Mouse (Mus musculus): ENCODE data around the gene Pcdh7. TPM values are rescaled to one million over a fixed set of nuclear protein-coding genes. Genes with fewer than 3 reads are reported as not detected.
A peak's percentile ranks its signal among the peaks of the same experiment; 100 is the strongest.
"Not testable (repeated sequence)": the region's sequence is repeated elsewhere in the genome, so short reads cannot be mapped to it uniquely, and the experiment has no call there.

The Pcdh7 gene
- total RNA-seq, 2 experiments from 2014 or later: 129 to 140 TPM

DNA sequence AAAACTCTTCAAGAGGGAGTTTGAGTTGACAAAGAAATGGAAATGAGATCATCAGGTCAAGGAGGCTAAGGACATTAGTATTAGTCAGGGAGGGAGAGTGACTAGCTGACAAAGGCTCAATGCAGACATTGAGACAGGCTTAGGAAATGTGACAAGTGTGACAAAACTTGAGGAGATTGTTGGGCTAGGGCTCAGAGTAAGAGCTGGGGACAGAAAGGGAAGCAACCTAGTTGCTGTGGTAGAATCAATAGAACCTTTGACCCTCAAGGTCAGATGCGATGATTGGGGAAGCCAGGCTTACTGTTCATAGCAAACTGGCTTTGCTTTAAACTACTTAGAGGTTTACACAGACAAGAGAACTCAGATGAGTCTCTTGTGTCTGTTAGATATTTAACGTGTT, 303.6 kb downstream of the Pcdh7 start:
- intact Hi-C loops (cut with DNase I): no loop called here
- no peak for DNase-seq (ENCODE audit: extremely low spot score in 1 of 2, low spot score in 2 of 2)

DNA sequence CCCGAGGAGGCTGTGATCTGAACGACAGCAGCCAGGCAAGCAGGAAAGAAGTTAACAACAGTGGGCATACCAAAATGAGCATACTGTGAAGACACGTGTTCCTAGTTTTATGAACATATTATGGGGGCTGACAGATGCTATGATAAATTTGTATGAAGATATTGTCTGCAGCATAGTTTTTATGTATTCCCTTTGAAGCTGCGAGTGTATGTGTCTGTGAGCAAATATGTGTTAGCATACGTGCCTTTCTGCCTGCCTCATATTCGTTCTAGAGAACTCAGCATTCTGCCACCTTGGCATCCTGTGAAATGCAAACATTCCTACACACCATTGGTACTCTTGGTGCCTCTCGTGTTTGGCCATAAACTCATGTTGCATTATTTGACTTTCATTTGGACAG, 307.4 kb downstream of the Pcdh7 start:
- DNase-seq (ENCODE audit: extremely low spot score in 1 of 2, low spot score in 2 of 2): no peak
- intact Hi-C loops (cut with DNase I): no loop called here

DNA sequence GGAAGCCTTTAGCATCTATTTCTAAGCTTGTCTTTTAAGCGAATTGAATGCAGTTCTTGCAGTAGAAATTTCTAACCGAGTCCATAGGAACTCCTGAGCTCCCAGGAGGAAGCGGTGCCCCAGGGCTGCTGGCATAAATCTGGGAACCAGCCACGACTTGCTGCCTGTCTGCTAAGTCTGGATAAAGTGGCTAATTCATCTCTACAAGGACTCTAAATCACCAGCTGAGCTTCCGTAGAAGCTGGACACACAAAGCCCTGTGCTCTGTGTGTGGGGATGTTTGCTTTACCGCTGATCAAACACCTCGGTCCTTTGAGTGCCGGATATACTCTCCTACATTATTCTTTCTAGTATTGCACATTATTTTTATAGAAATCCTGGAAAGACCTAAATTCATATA, 308.0 kb downstream of the Pcdh7 start:
- DNase-seq (ENCODE audit: extremely low spot score in 1 of 2, low spot score in 2 of 2): peak in 1 of 2 experiments; percentile 17
- intact Hi-C loops (cut with DNase I): no loop called here

DNA sequence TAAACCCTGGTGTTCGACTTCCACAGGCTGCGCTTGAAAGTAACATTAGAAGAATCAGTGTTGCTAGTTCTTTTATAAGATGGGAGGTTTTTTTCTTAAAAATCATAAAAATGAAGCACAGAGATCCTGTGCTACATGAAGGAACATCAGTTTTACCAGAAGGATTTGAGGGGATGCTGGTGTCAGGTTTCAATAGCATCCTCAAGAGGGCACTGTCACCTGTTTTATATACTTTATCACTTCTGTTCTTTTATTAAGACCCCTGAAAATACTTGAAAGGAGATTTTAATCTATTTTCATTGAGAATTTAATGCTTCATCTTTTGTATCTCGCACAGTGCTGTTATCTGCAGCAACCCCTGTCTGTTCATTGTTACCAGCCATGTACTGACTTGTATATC, 322.1 kb downstream of the Pcdh7 start:
- intact Hi-C loops (cut with DNase I): no loop called here

DNA sequence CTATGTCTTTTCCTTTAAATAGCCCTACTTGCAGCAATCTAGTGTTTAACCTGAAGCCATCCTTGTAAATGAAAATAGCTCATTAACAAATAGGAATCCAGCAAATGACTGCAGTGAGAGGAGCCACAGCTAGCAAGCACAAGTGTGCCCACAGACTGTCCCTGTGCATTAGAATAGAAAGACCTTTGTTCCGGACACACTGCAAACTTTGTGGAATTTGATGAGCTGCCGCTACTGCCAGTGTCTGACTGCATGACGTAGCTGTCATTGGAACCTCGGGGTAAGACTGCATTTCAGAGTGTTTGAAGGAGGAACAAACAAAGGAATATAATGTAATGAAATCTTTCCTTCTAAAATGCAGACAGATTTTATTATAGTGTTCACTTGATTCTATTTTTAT, 326.4 kb downstream of the Pcdh7 start:
- DNase-seq (ENCODE audit: extremely low spot score in 1 of 2, low spot score in 2 of 2): no peak
- intact Hi-C loops (cut with DNase I): no loop called here

More for the DNA sequence above, 322.1 kb downstream of the Pcdh7 start:
- DNase-seq (ENCODE audit: extremely low spot score in 1 of 2, low spot score in 2 of 2): no peak

DNA sequence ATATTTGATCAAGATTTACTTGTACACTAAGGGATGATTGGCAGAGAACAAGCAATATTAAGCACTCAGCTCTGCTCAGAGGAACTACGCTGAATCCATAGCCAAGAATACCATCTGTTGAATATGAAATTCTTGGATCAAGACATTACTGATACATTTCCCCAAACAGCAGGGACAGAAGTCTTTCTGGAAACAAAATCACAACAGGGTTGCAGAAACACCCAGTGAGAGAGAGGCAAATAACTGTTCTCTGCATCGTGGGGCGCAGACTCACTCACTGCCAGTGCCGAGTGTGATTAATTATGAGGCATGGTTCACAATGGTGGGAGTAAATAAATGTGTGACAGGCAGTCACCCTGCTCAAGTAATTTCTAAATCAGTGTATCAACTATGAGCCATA, 363.3 kb downstream of the Pcdh7 start:
- intact Hi-C loops (cut with DNase I): no loop called here
- peak in 1 of 2 experiments; percentile 16 for DNase-seq (ENCODE audit: extremely low spot score in 1 of 2, low spot score in 2 of 2)

DNA sequence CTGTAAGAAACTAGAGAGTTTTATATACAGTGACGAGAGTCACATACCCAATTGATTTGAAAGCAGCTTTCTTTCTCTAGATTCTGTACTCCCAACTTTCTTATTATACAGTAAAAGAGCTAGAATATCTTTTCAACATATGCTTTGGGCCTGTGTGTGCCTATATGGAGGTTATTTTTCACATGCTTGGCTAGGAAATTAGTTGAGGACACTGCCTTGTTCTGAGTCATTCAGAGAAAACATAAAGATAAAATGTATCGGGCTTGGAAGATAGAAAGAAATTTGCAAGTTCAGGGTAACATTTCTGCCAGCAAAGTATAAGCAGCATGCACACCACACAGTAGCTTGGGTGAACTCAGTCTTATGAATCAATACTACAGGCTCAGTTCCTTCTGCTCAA, 364.5 kb downstream of the Pcdh7 start:
- peak in 1 of 2 experiments; percentile 5 for DNase-seq (ENCODE audit: extremely low spot score in 1 of 2, low spot score in 2 of 2)
- intact Hi-C loops (cut with DNase I): no loop called here

DNA sequence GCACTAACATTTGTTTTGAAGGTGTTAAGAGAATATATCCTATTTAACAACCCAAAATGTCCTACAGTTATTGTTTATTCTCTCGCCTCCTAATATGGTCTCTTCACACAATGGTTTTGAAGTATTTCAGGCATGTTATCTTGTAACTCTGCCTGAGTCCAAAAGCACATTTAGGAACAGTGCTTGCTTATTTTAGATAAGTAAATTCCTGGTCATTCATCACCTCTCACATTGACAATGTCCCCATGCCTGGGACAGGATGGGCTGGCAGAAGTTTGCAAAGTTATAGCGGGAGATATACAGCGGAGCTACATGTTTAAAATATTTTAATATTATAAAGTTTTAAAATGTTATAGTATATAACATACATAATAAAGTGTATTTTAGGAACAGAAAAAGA, 365.3 kb downstream of the Pcdh7 start:
- no peak for DNase-seq (ENCODE audit: extremely low spot score in 1 of 2, low spot score in 2 of 2)
- intact Hi-C loops (cut with DNase I): no loop called here

DNA sequence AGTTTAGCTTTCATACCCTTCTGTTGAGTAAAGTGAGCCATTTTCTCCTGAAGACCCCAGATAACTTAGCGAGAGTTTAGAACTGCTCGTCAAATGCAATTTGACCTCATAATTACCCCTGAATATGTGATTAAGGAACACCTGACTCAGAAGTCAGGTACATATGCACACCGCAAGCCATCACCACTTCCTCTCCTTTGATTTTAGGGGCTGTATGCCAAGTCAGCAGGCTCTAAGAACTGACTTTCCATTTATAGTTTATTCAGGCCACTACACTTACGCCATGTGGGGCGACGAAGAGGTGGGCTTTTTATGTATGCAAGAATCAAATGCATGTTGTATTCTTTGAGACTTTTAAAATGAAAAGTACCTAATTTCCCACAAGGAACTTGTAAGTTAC, 366.2 kb downstream of the Pcdh7 start:
- DNase-seq (ENCODE audit: extremely low spot score in 1 of 2, low spot score in 2 of 2): no peak
- intact Hi-C loops (cut with DNase I): no loop called here

DNA sequence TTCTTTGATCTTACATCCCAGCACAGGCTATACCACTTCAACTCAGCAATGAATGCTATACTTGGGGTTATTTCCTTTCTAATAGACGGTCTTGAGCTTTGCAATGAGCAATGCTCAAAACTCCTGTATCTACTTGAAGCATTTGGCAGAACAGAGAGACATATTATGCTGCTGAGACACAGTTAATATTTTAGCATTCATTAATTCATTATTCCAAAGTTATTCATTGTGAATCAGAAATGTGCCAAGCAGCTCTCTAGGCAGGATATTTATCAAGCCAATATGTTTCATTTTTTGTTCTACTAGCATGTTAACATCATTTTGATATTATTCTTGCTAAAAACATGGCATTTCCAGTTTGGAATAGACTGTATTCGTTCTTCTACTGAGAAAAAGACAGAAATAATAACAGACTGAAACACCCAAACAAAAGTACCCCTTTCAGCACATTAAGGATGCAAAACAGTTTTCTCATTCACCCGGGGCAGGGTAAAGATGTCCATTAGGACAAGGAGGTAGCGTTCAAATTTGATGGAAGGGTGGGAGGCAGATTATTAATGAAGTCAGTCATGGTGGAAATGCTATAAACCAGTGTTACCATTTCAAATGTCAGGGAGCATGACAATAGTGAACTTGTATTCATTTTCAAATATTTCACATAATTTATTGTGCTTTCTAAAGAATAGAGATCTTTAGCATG, 391.0 kb downstream of the Pcdh7 start:
- intact Hi-C loops (cut with DNase I): no loop called here
- DNase-seq (ENCODE audit: extremely low spot score in 1 of 2, low spot score in 2 of 2): no peak

DNA sequence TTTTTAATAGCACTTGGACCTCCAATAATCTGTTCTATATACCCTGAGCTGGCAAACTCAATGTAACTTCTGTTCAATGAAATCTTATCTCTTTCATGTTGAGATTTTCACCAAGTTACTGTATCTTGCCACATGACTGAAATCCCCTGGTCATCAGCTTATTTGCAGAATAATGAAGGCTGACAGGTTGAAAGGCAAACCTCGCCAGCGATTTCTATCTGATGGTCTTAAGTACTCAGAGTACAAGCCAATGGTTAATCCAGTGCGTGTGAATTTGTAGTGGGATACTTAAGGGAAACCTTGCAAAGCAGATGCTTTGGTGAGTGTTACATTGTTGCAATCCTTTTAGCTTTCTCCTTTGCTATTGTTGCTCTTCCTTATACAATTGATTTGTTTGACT, 398.3 kb downstream of the Pcdh7 start:
- intact Hi-C loops (cut with DNase I): no loop called here
- DNase-seq (ENCODE audit: extremely low spot score in 1 of 2, low spot score in 2 of 2): no peak

DNA sequence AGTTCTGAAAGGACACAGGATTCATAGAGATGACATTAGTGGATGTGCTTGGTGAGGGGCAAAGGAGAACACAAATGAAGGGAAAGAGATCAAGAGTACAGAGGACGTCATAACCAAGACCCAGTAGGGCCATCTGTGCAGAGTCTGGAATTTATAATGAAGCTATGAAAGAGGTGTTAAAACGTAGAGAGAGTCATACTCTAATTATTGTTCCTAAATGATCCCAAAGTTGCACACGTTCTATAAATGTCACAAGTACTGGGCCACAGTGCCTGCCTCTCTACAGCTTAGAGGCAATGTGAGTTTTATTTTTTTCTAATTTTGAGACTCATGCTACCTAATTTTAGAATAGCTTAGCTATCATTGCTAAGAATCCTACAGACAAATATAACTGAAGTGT, 400.1 kb downstream of the Pcdh7 start:
- no peak for DNase-seq (ENCODE audit: extremely low spot score in 1 of 2, low spot score in 2 of 2)
- intact Hi-C loops (cut with DNase I): no loop called here

DNA sequence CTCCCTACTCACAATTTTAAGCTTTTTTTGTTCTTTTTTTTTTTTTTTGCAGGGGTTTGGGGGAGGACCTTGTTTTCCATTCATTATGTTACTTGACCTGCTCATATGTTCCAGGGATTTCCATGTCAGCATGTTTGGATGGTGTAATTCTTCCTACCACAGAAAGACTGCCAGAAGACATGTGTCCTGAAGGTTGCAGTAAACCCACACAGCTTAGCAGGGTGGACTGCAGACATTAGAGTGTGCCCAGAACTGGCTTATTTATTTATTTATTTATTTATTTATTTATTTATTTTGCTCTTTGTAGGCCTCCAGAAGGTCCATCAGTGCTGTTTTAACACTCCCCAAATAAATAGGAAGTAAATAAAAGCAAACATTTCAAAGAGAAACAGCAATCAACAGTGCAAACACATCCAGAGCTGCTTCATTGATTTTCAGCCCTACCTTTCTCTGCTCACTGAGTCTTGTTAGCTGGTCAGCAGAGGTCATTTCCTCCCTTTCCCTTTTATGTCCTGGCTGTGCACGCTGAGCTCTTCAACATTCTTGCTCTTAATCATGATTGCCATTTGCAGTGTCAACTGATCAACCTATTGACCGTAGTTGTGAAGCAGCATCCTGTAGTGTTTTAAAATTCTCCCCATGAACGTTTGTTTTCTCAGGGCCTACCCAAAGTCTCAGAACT, 401.3 kb downstream of the Pcdh7 start:
- no peak for DNase-seq (ENCODE audit: extremely low spot score in 1 of 2, low spot score in 2 of 2)
- intact Hi-C loops (cut with DNase I): no loop called here

DNA sequence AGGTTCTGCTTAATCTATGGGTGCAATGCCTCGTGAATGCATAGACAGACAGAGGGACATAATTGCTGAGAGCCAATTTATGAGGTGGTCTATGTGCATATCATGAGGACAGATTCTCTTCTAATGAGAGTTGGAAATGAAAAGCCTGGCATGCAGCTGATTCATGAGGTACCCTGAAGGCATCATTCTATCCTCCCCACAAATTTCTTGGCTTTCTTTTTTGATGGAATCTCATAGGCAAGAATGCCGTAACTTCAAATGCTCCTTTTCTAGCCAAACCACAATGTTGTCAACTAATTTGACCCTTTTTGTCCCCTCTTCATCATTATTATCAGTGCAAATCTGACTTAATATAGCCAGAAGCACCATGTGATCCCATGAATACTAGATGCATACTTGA, 426.1 kb downstream of the Pcdh7 start:
- DNase-seq (ENCODE audit: extremely low spot score in 1 of 2, low spot score in 2 of 2): no peak
- intact Hi-C loops (cut with DNase I): no loop called here

DNA sequence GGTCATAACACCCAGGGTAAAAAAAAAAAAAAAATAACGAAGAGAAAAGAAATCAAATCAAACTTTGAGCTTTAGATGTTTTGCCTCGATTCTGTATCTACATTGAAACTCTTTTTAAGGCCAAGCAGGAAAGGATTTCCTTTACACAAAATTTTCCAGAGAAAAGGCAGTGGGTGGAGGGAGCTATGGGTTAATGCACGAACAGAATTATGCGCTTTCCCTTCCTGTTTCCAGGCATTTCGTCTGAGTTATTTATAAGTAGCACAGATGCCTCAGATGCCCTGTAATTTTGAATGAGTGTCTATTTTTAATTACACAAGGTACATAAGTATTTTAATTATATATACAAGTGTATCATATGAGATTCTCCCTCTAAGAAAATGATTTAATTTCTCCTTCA, 436.2 kb downstream of the Pcdh7 start:
- intact Hi-C loops (cut with DNase I): no loop called here
- no peak for DNase-seq (ENCODE audit: extremely low spot score in 1 of 2, low spot score in 2 of 2)

DNA sequence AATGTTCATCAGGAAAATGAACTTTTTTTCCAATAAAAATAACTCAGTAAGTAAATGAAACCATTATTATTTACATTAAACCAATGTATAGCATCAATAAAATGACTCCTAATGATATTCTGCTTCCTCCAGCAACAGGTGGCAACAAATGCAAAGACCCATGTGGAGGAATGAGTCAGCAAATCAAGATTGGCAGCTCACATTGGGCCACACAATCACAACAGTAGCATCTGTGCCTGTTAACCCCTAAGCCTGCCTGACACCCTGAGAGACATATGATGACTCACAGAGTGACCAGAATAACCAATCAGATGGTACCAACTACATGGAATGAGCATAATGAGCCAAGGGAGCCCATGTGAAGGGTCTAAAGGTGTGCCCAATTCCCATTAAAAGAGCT, 454.5 kb downstream of the Pcdh7 start:
- intact Hi-C loops (cut with DNase I): no loop called here

DNA sequence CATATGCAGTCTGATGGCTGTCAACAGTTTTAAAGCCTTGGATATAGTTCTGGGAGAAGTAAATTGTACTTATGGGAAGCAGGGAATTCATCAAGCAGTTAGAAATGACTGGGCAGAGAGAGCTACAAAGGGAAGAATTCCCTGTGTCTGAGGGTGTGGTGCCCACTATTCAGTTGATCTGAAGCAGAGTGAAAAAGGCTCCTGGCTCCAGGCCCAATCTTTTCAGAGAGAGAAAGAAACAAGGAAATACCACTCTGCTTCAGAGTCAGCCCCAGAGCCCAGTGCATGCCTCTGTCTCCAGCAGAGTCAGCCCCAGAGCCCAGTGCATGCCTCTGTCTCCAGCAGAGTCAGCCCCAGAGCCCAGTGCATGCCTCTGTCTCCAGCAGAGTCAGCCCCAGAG, 456.6 kb downstream of the Pcdh7 start:
- intact Hi-C loops (cut with DNase I): not testable (repeated sequence)
- DNase-seq (ENCODE audit: extremely low spot score in 1 of 2, low spot score in 2 of 2): peak in 1 of 2 experiments; percentile 26

More for the DNA sequence above, 454.5 kb downstream of the Pcdh7 start:
- DNase-seq (ENCODE audit: extremely low spot score in 1 of 2, low spot score in 2 of 2): no peak

DNA sequence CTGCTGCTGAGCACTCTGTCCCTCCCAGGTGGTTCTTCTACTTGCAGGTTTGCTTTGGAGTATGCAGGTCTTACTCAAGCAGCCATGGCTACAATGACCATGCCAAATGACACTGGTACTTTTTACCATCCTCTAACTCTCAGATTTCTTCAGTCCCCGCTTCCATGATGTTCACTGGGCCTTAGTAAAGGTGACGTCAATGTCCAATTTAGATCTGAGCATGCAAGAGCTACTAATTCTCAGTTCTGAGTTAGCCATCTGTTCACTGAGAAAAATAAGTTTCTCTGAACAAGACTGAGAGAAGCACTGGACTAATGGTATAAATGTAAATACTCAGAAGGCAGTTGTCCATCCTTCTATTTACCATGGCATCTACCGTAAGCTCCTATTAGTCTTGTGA, 457.8 kb downstream of the Pcdh7 start:
- intact Hi-C loops (cut with DNase I): no loop called here

More for the DNA sequence above, 457.8 kb downstream of the Pcdh7 start:
- DNase-seq (ENCODE audit: extremely low spot score in 1 of 2, low spot score in 2 of 2): peak in 1 of 2 experiments; percentile 11

All from left cerebral cortex, postnatal 10 days (tissue).